Mouse (Mus musculus) intestine, postnatal 0 days (tissue): ENCODE measurements around the gene Ddx55. TPM values are rescaled to one million over a fixed set of nuclear protein-coding genes. Genes with fewer than 3 reads are reported as not detected.
"Not testable (repeated sequence)": the region's sequence is repeated elsewhere in the genome, so short reads cannot be mapped to it uniquely, and the experiment has no call there.

ENCODE experiments used
- ATAC-seq: fragments of 200-750 bp; cut with Nextera tagmentation; 2 replicates; pipeline ENCODE4 v1.8.0; 2017; ENCODE audit warnings: mild to moderate bottlenecking, moderate TSS enrichment, moderate library complexity
- H3K27ac ChIP-seq: fragments of 300-500 bp; sonication (generic); 2 replicates; pipeline ENCODE4 v1.5.1; 2014; ENCODE audit warnings: mild to moderate bottlenecking, low read depth, low read length, moderate library complexity
- H3K27me3 ChIP-seq: fragments of 300-500 bp; sonication (generic); replicated peaks from 2 replicates; pipeline ENCODE4 v1.6.1; 2014; ENCODE audit warnings: low read length, mixed read lengths; ENCODE audit not compliant: control insufficient read depth, insufficient read depth
- H3K36me3 ChIP-seq: fragments of 300-500 bp; sonication (generic); 2 replicates; pipeline ENCODE4 v1.6.1; 2014; ENCODE audit warnings: mild to moderate bottlenecking, moderate library complexity; ENCODE audit not compliant: control insufficient read depth, insufficient read depth
- H3K4me1 ChIP-seq: fragments of 300-500 bp; sonication (generic); replicated peaks from 2 replicates; pipeline ENCODE4 v1.6.1; 2014; ENCODE audit warnings: antibody characterized with exemption, low read length, mixed read lengths; ENCODE audit not compliant: control insufficient read depth, insufficient read depth
- H3K4me2 ChIP-seq: fragments of 300-500 bp; sonication (generic); replicated peaks from 2 replicates; pipeline ENCODE4 v1.6.1; 2014; ENCODE audit warnings: low read depth, mild to moderate bottlenecking, moderate library complexity
- H3K4me3 ChIP-seq: fragments of 300-500 bp; sonication (generic); 2 replicates; pipeline ENCODE4 v1.5.1; 2014; ENCODE audit warnings: low read depth, low read length
- H3K9ac ChIP-seq: fragments of 300-500 bp; sonication (generic); 2 replicates; pipeline ENCODE4 v1.6.1; 2014; ENCODE audit warnings: mild to moderate bottlenecking, low read depth, low read length
- H3K9me3 ChIP-seq: fragments of 300-500 bp; sonication (generic); 2 replicates; pipeline ENCODE4 v1.6.1; 2016; ENCODE audit warnings: mixed run types; ENCODE audit not compliant: control insufficient read depth
- CTCF ChIP-seq: sonication (generic); IDR thresholded peaks from 2 replicates; pipeline ENCODE4 v1.5.1; 2016; ENCODE audit warnings: low read depth, mild to moderate bottlenecking, control low read depth, antibody characterized with exemption, moderate library complexity
- WGBS: fragments of 180-500 bp; shearing (Covaris S2); extraction: QIAGEN DNeasy Blood & Tissue Kit; methylation state at CpG from one replicate; pipeline ENCODE4 v1.1.7; 2014; 5-methylcytosine and 5-hydroxymethylcytosine counted together
- polyA plus RNA-seq: library from polyadenylated mRNA; unstranded; fragments of >200 nt; fragmentation: Nextera tagmentation; extraction: Ambion mirVana; gene quantifications from 2 replicates; pipeline ENCODE4 v1.2.1, GENCODE M21; 2015

Gene Ddx55
- polyA plus RNA-seq, 1 experiment from 2014 or later, result 6.3 TPM

DNA sequence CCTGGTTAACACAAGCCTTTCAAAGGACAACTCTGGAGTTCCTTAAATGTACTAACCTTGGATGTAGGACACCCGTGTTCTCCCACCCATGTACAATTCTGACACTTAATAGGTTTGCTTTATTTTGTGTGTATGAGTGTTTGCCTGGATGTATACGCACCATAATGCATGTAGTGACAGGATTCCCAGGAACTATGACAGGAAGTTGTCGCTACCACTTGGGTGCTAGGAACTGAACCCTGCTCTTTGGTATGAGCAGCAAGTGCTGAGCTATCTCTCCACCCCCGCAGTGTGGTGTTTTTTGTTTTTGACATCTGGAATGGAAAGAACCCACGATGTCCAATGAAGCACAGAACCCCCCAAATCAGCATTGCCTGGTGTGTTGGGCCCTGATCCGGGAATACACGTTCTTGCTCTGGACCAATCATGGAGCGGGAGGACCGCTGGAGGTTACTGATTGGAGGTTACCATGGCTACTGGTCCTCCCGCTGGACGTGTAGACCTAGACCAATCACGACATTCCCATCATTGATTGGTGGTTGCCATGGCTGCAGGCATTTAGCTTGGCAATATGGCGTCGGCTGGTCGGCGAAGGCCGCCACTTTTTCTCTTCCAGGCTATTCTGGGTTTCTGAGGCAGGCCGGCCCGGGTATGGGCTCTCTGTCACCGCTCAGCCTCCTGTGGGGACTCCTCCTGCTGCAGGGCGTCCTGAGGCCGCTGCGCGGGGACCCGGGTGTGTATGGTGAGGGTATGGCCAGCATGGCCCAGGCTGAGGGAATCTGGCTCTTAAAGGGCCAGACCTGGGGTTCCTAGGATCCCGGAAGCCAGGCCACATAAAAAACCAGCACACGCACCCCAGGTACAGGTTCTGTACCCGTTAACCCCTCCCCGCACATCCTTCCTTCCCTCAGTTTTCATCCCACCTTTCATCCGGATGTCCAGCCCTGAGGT lies 45.8 kb downstream of the Ddx55 start:
- peak overlapping the region; percentile 88 for H3K4me3 ChIP-seq
- TF ChIP-seq CTCF, result no peak
- H3K36me3 ChIP-seq, result peaks cover 21% of the 10 kb centered on the region; the same call in 1 of the 2 replicates
- H3K27me3 ChIP-seq, result no peaks in the 10 kb centered on the region
- peaks cover 4% of the 10 kb centered on the region; the same call in 1 of the 2 replicates for H3K4me1 ChIP-seq
- H3K27ac ChIP-seq, result no peak overlapping the region
- 7% methylated on average over 30 of the region's 30 CpGs for WGBS
- H3K4me2 ChIP-seq, result peak overlapping the region; percentile 84
- H3K9ac ChIP-seq, result peak overlapping the region; percentile 62
- no peaks in the 10 kb centered on the region for H3K9me3 ChIP-seq
- ATAC-seq, result peak; percentile 99

DNA sequence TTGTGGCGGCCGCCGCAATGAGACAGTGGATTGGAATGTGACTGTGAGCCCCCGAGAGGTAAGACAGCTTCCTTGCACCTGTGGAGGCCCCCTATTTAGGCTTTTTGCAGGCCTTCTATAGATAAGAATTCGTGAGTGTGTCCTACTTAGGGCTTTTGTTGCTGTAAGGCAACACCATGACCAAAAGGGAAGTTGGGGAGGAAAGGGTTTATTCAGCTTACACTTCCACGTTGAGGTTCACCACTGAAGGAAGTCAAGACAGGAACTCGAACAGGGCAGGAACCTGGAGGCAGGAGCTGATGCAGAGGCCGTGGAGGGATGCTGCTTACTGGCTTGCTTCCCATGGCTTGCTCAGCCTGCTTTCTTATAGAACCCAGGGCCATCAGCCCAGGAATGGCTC lies 47.1 kb downstream of the Ddx55 start:
- H3K9ac ChIP-seq, H3K27me3 ChIP-seq, ATAC-seq, H3K9me3 ChIP-seq, H3K27ac ChIP-seq, H3K4me3 ChIP-seq, H3K4me1 ChIP-seq, H3K4me2 ChIP-seq: not testable (repeated sequence)
- WGBS, result 57% methylated on average over 8 of the region's 8 CpGs
- peaks cover 14% of the 10 kb centered on the region; the same call in 1 of the 2 replicates for H3K36me3 ChIP-seq

DNA sequence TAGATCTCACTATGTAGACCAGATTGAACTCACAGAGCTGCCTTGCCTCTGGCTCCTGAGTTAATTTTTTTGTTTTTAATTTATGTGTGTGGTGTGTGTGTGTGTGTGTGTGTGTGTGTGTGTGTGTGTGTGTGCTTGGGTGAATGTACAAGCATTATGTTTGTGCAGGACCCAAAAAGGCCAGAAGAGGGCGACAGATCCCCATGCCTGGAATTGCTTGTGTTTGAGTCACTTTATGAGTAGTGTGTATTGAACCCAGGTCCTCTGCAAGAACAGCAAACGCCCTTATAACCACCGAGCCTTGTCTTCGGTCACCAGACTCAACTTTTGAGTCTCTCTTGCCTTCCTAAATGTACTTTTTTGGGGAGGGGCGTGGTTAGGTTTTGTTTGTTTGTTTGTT lies 49.7 kb downstream of the Ddx55 start:
- Histone ChIP-seq H3K36me3 (no peaks in the 10 kb centered on the region), H3K4me1 (peaks cover 4% of the 10 kb centered on the region; the same call in 1 of the 2 replicates), H3K27ac (no peak overlapping the region), H3K9ac (no peak overlapping the region), H3K9me3 (no peaks in the 10 kb centered on the region), H3K27me3 (no peaks in the 10 kb centered on the region), H3K4me2 (no peak overlapping the region), H3K4me3 (no peak overlapping the region)
- TF ChIP-seq CTCF, result peak; percentile 85
- ATAC-seq, result no peak
- 66% methylated on average over 5 of the region's 5 CpGs for WGBS

DNA sequence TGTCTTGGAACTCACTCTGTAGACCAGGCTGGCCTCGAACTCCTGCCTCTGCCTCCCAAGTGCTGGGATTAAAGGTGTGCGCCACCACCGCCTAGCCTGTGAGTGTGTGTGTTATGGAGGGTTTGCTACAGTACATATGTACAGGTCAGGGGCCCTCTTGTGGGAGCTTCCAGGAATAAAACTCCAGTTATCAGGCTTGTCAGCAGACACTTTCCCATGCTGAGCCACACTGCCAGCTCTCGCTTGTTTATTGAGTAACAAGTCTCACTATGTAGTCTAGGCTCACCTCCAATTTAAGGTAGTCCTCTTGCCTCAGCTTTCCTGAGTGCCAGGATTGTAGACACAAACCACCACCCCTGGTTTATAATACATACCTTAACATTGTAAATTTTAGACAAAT lies 51.6 kb downstream of the Ddx55 start:
- 0 out of 2 replicates have a peak, but pooled peaks have one; percentile 11 for TF ChIP-seq CTCF
- H3K27me3 ChIP-seq, result no peaks in the 10 kb centered on the region
- no peak overlapping the region for H3K9ac ChIP-seq
- 90% methylated on average over 4 of the region's 4 CpGs for WGBS
- H3K27ac ChIP-seq, result no peak overlapping the region
- no peaks in the 10 kb centered on the region for H3K36me3 ChIP-seq
- ATAC-seq, result no peak
- no peak overlapping the region for H3K4me3 ChIP-seq
- H3K4me2 ChIP-seq, result no peak overlapping the region
- peaks cover under 1% of the 10 kb centered on the region; the same call in 1 of the 2 replicates for H3K4me1 ChIP-seq
- no peaks in the 10 kb centered on the region for H3K9me3 ChIP-seq

DNA sequence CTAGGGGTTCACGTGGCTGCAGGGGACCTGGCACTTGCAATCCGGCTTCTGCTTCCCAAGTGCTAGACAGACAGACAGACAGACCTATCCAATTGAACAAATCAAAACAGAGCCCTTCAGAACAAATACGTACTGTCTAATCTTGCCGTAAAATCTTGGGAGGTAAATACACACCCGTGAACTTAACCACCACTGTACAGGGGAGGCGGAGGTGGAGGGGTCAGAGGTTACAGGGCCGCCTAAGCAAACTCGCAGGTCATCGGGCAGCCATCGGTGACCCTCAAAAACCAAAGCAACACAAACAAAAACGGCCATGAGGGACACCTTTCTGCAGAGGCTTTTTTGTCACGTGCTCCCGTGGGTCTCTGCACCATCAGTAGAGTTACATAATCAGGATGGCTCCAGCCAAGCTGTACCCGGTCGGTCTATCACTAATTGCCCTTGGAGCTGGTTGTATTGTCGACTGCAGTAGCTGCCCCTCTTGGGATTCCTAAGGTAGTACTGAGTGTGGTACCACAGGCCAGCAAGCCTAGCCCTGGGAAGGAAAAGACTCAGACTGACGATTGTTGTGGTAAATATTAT lies 52.5 kb downstream of the Ddx55 start:
- no peaks in the 10 kb centered on the region for H3K36me3 ChIP-seq
- WGBS, result 69% methylated on average over 17 of the region's 17 CpGs
- H3K27ac ChIP-seq, result no peak overlapping the region
- TF ChIP-seq CTCF, result no peak
- H3K4me2 ChIP-seq, result no peak overlapping the region
- ATAC-seq, result no peak
- H3K9me3 ChIP-seq, result no peaks in the 10 kb centered on the region
- no peaks in the 10 kb centered on the region for H3K27me3 ChIP-seq
- H3K9ac ChIP-seq, result no peak overlapping the region
- H3K4me3 ChIP-seq, result no peak overlapping the region
- H3K4me1 ChIP-seq, result no peaks in the 10 kb centered on the region

DNA sequence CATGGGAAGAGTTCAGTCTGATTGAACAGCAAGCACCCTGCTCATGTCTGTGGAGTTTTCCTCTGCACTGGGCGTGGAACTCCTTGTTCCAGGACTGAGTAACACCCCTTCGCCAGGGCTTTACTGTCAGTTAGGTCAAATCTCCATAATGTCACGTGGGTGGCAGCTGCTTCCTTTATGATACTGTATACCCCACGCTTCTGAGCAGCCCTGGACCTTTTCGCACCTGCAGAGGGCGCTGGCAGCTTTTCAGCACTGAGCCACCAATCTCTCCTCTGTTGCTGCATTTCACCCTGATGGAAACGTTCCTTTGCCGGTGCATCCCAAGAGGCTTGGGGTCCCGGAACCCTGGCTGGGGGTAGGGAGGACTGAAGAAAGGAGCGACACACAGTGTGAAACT lies 58.3 kb downstream of the Ddx55 start:
- WGBS, result 79% methylated on average over 10 of the region's 10 CpGs

More for the DNA sequence above, 58.3 kb downstream of the Ddx55 start:
- no peaks in the 10 kb centered on the region for H3K36me3 ChIP-seq
- H3K4me3 ChIP-seq, result no peak overlapping the region
- no peaks in the 10 kb centered on the region for H3K4me1 ChIP-seq
- no peak overlapping the region for H3K27ac ChIP-seq
- no peak overlapping the region for H3K9ac ChIP-seq
- TF ChIP-seq CTCF, result peak; percentile 55
- no peak overlapping the region for H3K4me2 ChIP-seq
- no peaks in the 10 kb centered on the region for H3K27me3 ChIP-seq
- no peaks in the 10 kb centered on the region for H3K9me3 ChIP-seq
- ATAC-seq, result no peak
